Mouse (Mus musculus) liver, embryonic 15.5 days (tissue): Measurements from ENCODE around the gene Il17rd. TPM values are rescaled to one million over a fixed set of nuclear protein-coding genes. Genes with fewer than 3 reads are reported as not detected.

Experiments used
- ATAC-seq: fragments of 200-750 bp; cut with Nextera tagmentation; 2 replicates; pipeline ENCODE4 v1.8.0; 2017; ENCODE audit warnings: moderate number of reproducible peaks, mild to moderate bottlenecking, moderate library complexity; ENCODE audit not compliant: insufficient read depth
- H3K27ac ChIP-seq: fragments of 300-500 bp; sonication (generic); replicated peaks from 2 replicates; pipeline ENCODE4 v1.5.1; 2015; ENCODE audit warnings: mild to moderate bottlenecking, inconsistent platforms
- H3K27me3 ChIP-seq: fragments of 300-500 bp; sonication (generic); 2 replicates; pipeline ENCODE4 v1.6.1; 2015; ENCODE audit warnings: mild to moderate bottlenecking, inconsistent platforms
- H3K36me3 ChIP-seq: fragments of 300-500 bp; sonication (generic); replicated peaks from 2 replicates; pipeline ENCODE4 v1.6.1; 2015; ENCODE audit warnings: moderate library complexity, mild to moderate bottlenecking, inconsistent platforms
- H3K4me1 ChIP-seq: fragments of 300-500 bp; sonication (generic); replicated peaks from 2 replicates; pipeline ENCODE4 v1.6.1; 2015; ENCODE audit warnings: inconsistent platforms
- H3K4me2 ChIP-seq: fragments of 300-500 bp; sonication (generic); 2 replicates; pipeline ENCODE4 v1.6.1; 2015; ENCODE audit warnings: moderate library complexity, mild to moderate bottlenecking, inconsistent platforms
- H3K4me3 ChIP-seq: fragments of 300-500 bp; sonication (generic); replicated peaks from 2 replicates; pipeline ENCODE4 v1.5.1; 2015; ENCODE audit warnings: mild to moderate bottlenecking, inconsistent platforms
- H3K9ac ChIP-seq: fragments of 300-500 bp; sonication (generic); 2 replicates; pipeline ENCODE4 v1.6.1; 2015; ENCODE audit warnings: moderate library complexity, mild to moderate bottlenecking, inconsistent platforms
- H3K9me3 ChIP-seq: fragments of 300-500 bp; sonication (generic); replicated peaks from 2 replicates; pipeline ENCODE4 v1.6.1; 2016; ENCODE audit warnings: inconsistent platforms
- whole genome bisulfite sequencing: fragments of 180-500 bp; shearing (Covaris S2); methylation state at CpG from one replicate; pipeline ENCODE4 v1.1.7; 2015; ENCODE audit warnings: mixed read lengths; ENCODE audit not compliant: insufficient replicate concordance; 5-methylcytosine and 5-hydroxymethylcytosine counted together
- polyA plus RNA-seq: library from polyadenylated mRNA; unstranded; fragments of >200 nt; fragmentation: Nextera tagmentation; extraction: Ambion mirVana; gene quantifications from 2 replicates; pipeline ENCODE4 v1.2.1, GENCODE M21; 2015

Il17rd gene
- polyA plus RNA-seq, 1 experiment from 2014 or later: 0.14 TPM

- peaks cover 12% of the 10 kb centered on the region; the same call in 1 of the 2 replicates for H3K27me3 ChIP-seq
- H3K9me3 ChIP-seq: no peaks in the 10 kb centered on the region
- H3K4me1 ChIP-seq: no peaks in the 10 kb centered on the region; the same call in 1 of the 2 replicates
- H3K36me3 ChIP-seq: no peaks in the 10 kb centered on the region
- H3K4me2 ChIP-seq: no peak overlapping the region
- ATAC-seq: no peak
- H3K4me3 ChIP-seq: no peak overlapping the region
- 46% methylated on average over 8 of the region's 8 CpGs for WGBS
- H3K27ac ChIP-seq: no peak overlapping the region
- H3K9ac ChIP-seq: no peak overlapping the region
Measured at GRCm38 (mm10) chr14:27069434-27070097, 30.8 kb downstream of the Il17rd start.

- Histone ChIP-seq H3K9ac (no peak overlapping the region), H3K4me1 (no peaks in the 10 kb centered on the region; the same call in 1 of the 2 replicates)
Measured at GRCm38 (mm10) chr14:27070128-27070527, 31.4 kb downstream of the Il17rd start.

GRCm38 (mm10) chr14:27070758-27071157 lies 32.0 kb downstream of the Il17rd start:
- Histone ChIP-seq H3K4me1 (no peaks in the 10 kb centered on the region; the same call in 1 of the 2 replicates), H3K4me2 (no peak overlapping the region), H3K27ac (no peak overlapping the region), H3K36me3 (no peaks in the 10 kb centered on the region), H3K9me3 (no peaks in the 10 kb centered on the region), H3K27me3 (peaks cover 12% of the 10 kb centered on the region; the same call in 1 of the 2 replicates), H3K4me3 (no peak overlapping the region), H3K9ac (no peak overlapping the region)
- WGBS: 40% methylated on average over 9 of the region's 9 CpGs
- ATAC-seq: no peak

More at GRCm38 (mm10) chr14:27070128-27070527, 31.4 kb downstream of the Il17rd start:
- no peaks in the 10 kb centered on the region for H3K36me3 ChIP-seq
- 57% methylated on average over 3 of the region's 3 CpGs for WGBS
- H3K27me3 ChIP-seq: peaks cover 12% of the 10 kb centered on the region; the same call in 1 of the 2 replicates
- no peaks in the 10 kb centered on the region for H3K9me3 ChIP-seq
- ATAC-seq: no peak
- H3K4me2 ChIP-seq: no peak overlapping the region
- no peak overlapping the region for H3K4me3 ChIP-seq
- no peak overlapping the region for H3K27ac ChIP-seq

GRCm38 (mm10) chr14:27071985-27072384 lies 33.2 kb downstream of the Il17rd start:
- Histone ChIP-seq H3K4me3 (no peak overlapping the region), H3K9ac (no peak overlapping the region), H3K27ac (no peak overlapping the region), H3K9me3 (no peaks in the 10 kb centered on the region), H3K27me3 (peaks cover 6% of the 10 kb centered on the region; the same call in 1 of the 2 replicates), H3K4me1 (no peaks in the 10 kb centered on the region; the same call in 1 of the 2 replicates), H3K4me2 (no peak overlapping the region), H3K36me3 (no peaks in the 10 kb centered on the region)
- WGBS: 4% methylated on average over 3 of the region's 3 CpGs
- no peak; the same call in 1 of the 2 replicates for ATAC-seq

GRCm38 (mm10) chr14:27075084-27075483 lies 36.3 kb downstream of the Il17rd start:
- Histone ChIP-seq H3K27me3 (no peaks in the 10 kb centered on the region; the same call in 1 of the 2 replicates), H3K4me1 (no peaks in the 10 kb centered on the region; the same call in 1 of the 2 replicates), H3K36me3 (no peaks in the 10 kb centered on the region), H3K9ac (no peak overlapping the region), H3K9me3 (no peaks in the 10 kb centered on the region), H3K4me2 (no peak overlapping the region), H3K4me3 (no peak overlapping the region), H3K27ac (no peak overlapping the region)
- 52% methylated on average over 6 of the region's 6 CpGs for WGBS
- ATAC-seq: no peak

- Histone ChIP-seq H3K9me3 (no peaks in the 10 kb centered on the region), H3K4me1 (no peaks in the 10 kb centered on the region; the same call in 1 of the 2 replicates), H3K36me3 (no peaks in the 10 kb centered on the region), H3K4me2 (no peak overlapping the region), H3K27me3 (no peaks in the 10 kb centered on the region; the same call in 1 of the 2 replicates), H3K4me3 (no peak overlapping the region), H3K9ac (no peak overlapping the region), H3K27ac (no peak overlapping the region)
- 65% methylated on average over 8 of the region's 8 CpGs for WGBS
- no peak for ATAC-seq
Measured at GRCm38 (mm10) chr14:27075909-27076521, 37.3 kb downstream of the Il17rd start.

GRCm38 (mm10) chr14:27076522-27076920 lies 37.8 kb downstream of the Il17rd start:
- no peaks in the 10 kb centered on the region for H3K36me3 ChIP-seq
- WGBS: 76% methylated on average over 2 of the region's 2 CpGs
- no peak overlapping the region for H3K4me3 ChIP-seq
- H3K27ac ChIP-seq: no peak overlapping the region
- H3K4me2 ChIP-seq: no peak overlapping the region
- ATAC-seq: no peak
- no peaks in the 10 kb centered on the region for H3K9me3 ChIP-seq
- H3K4me1 ChIP-seq: no peaks in the 10 kb centered on the region; the same call in 1 of the 2 replicates
- H3K27me3 ChIP-seq: no peaks in the 10 kb centered on the region; the same call in 1 of the 2 replicates
- no peak overlapping the region for H3K9ac ChIP-seq

GRCm38 (mm10) chr14:27081536-27082275 lies 43.0 kb downstream of the Il17rd start:
- H3K27me3 ChIP-seq: no peaks in the 10 kb centered on the region
- WGBS: 58% methylated on average over 5 of the region's 5 CpGs
- ATAC-seq: no peak
- no peaks in the 10 kb centered on the region for H3K36me3 ChIP-seq
- H3K9me3 ChIP-seq: no peaks in the 10 kb centered on the region
- no peak overlapping the region for H3K27ac ChIP-seq
- H3K4me3 ChIP-seq: no peak overlapping the region
- no peaks in the 10 kb centered on the region for H3K4me1 ChIP-seq
- no peak overlapping the region for H3K9ac ChIP-seq
- H3K4me2 ChIP-seq: no peak overlapping the region

- Histone ChIP-seq H3K4me3 (no peak overlapping the region), H3K9ac (no peak overlapping the region), H3K4me2 (no peak overlapping the region), H3K9me3 (no peaks in the 10 kb centered on the region), H3K4me1 (no peaks in the 10 kb centered on the region), H3K27me3 (no peaks in the 10 kb centered on the region), H3K27ac (no peak overlapping the region), H3K36me3 (no peaks in the 10 kb centered on the region)
- WGBS: 17% methylated on average over 5 of the region's 5 CpGs
- ATAC-seq: no peak
Measured at GRCm38 (mm10) chr14:27085471-27085870, 46.7 kb downstream of the Il17rd start.

- no peaks in the 10 kb centered on the region for H3K4me1 ChIP-seq
- H3K27ac ChIP-seq: no peak overlapping the region
- H3K36me3 ChIP-seq: no peaks in the 10 kb centered on the region
- no peak for ATAC-seq
- no peaks in the 10 kb centered on the region for H3K27me3 ChIP-seq
- H3K9me3 ChIP-seq: no peaks in the 10 kb centered on the region
- no peak overlapping the region for H3K9ac ChIP-seq
- 59% methylated on average over 4 of the region's 4 CpGs for WGBS
- no peak overlapping the region for H3K4me2 ChIP-seq
- H3K4me3 ChIP-seq: no peak overlapping the region
Measured at GRCm38 (mm10) chr14:27085999-27086398, 47.3 kb downstream of the Il17rd start.

GRCm38 (mm10) chr14:27094247-27094646 lies 55.5 kb downstream of the Il17rd start:
- Histone ChIP-seq H3K9ac (no peak overlapping the region), H3K36me3 (no peaks in the 10 kb centered on the region), H3K9me3 (no peaks in the 10 kb centered on the region), H3K4me3 (no peak overlapping the region), H3K4me1 (no peaks in the 10 kb centered on the region), H3K27ac (no peak overlapping the region), H3K27me3 (no peaks in the 10 kb centered on the region), H3K4me2 (no peak overlapping the region)
- 60% methylated on average over 5 of the region's 5 CpGs for WGBS
- no peak for ATAC-seq
